Mouse (Mus musculus): ENCODE results near the gene Sfswap.

GRCm38 (mm10) chr5:129458109-129458508 is 42.9 kb upstream of the Sfswap start:
- no peak for TF ChIP-seq CTCF (IDR thresholded peaks at IDR 0.05; ENCODE audit: low read depth)
- TF ChIP-seq EP300 (IDR thresholded peaks at IDR 0.05; ENCODE audit: low read depth): no peak

Data from liver, embryonic 14.5 days (tissue).